Mouse (Mus musculus) cerebellum, adult 2 months (tissue): ENCODE results near the gene Lamc3.

Source experiments
- CTCF ChIP-seq: fragments of 200-500 bp; IDR thresholded peaks from 2 replicates; pipeline ENCODE4 v1.5.1; 2011; ENCODE audit warnings: low read depth, mild to moderate bottlenecking, control low read depth, low read length, moderate library complexity, borderline replicate concordance; ENCODE audit not compliant: insufficient read depth
- POLR2A ChIP-seq: fragments of 200-500 bp; IDR thresholded peaks from 2 replicates; pipeline ENCODE4 v1.6.1; 2011; ENCODE audit warnings: low read length, control low read depth, borderline replicate concordance; ENCODE audit not compliant: insufficient read depth

- TF ChIP-seq CTCF (no peak), POLR2A (no peak)
Observed at GRCm38 (mm10) chr2:31850141-31850540, 37.0 kb upstream of the Lamc3 start.
